Mouse (Mus musculus) kidney, embryonic 15.5 days (tissue): ENCODE measurements around the gene Tob2. TPM values are rescaled to one million over a fixed set of nuclear protein-coding genes. Genes with fewer than 3 reads are reported as not detected.

ENCODE experiments used
- ATAC-seq: fragments of 200-750 bp; cut with Nextera tagmentation; replicated peaks from 2 replicates; pipeline ENCODE4 v1.8.0; 2017; ENCODE audit warnings: moderate TSS enrichment; ENCODE audit not compliant: low FRiP score
- H3K27ac ChIP-seq: fragments of 300-500 bp; sonication (generic); 2 replicates; pipeline ENCODE4 v1.5.1; 2015; ENCODE audit warnings: mild to moderate bottlenecking, inconsistent platforms
- H3K27me3 ChIP-seq: fragments of 300-500 bp; sonication (generic); 2 replicates; pipeline ENCODE4 v1.6.1; 2015; ENCODE audit warnings: inconsistent platforms
- H3K36me3 ChIP-seq: fragments of 300-500 bp; sonication (generic); 2 replicates; pipeline ENCODE4 v1.6.1; 2015; ENCODE audit warnings: inconsistent platforms
- H3K4me1 ChIP-seq: fragments of 300-500 bp; sonication (generic); 2 replicates; pipeline ENCODE4 v1.6.1; 2015; ENCODE audit warnings: inconsistent platforms
- H3K4me2 ChIP-seq: fragments of 300-500 bp; sonication (generic); 2 replicates; pipeline ENCODE4 v1.6.1; 2015; ENCODE audit warnings: moderate library complexity, mild to moderate bottlenecking, inconsistent platforms
- H3K4me3 ChIP-seq: fragments of 300-500 bp; sonication (generic); replicated peaks from 2 replicates; pipeline ENCODE4 v1.5.1; 2015; ENCODE audit warnings: mild to moderate bottlenecking, inconsistent platforms
- H3K9ac ChIP-seq: fragments of 300-500 bp; sonication (generic); 2 replicates; pipeline ENCODE4 v1.6.1; 2015; ENCODE audit warnings: mild to moderate bottlenecking, inconsistent platforms
- H3K9me3 ChIP-seq: fragments of 300-500 bp; sonication (generic); replicated peaks from 2 replicates; pipeline ENCODE4 v1.6.1; 2016; ENCODE audit warnings: inconsistent platforms
- WGBS: fragments of 180-500 bp; shearing (Covaris S2); methylation state at CpG from one replicate; pipeline ENCODE4 v1.1.7; 2015; ENCODE audit warnings: mixed read lengths; 5-methylcytosine and 5-hydroxymethylcytosine counted together
- polyA plus RNA-seq: library from polyadenylated mRNA; unstranded; fragments of >200 nt; fragmentation: Nextera tagmentation; extraction: Ambion mirVana; gene quantifications from 2 replicates; pipeline ENCODE4 v1.2.1, GENCODE M21; 2015

Tob2 gene
- polyA plus RNA-seq, 1 experiment from 2014 or later = 28.2 TPM

- peaks cover 39% of the 10 kb centered on the region for H3K4me1 ChIP-seq
- no peaks in the 10 kb centered on the region for H3K27me3 ChIP-seq
- peak overlapping the region; percentile 88 for H3K4me2 ChIP-seq
- H3K9ac ChIP-seq = peak overlapping the region; percentile 87
- peak overlapping the region; percentile 69 for H3K4me3 ChIP-seq
- H3K36me3 ChIP-seq = peaks cover 17% of the 10 kb centered on the region
- peak; percentile 19 for ATAC-seq
- under 1% methylated on average over 33 of the region's 33 CpGs for WGBS
- peak overlapping the region; percentile 99 for H3K27ac ChIP-seq
- no peaks in the 10 kb centered on the region for H3K9me3 ChIP-seq
Observed at GRCm38 (mm10) chr15:81857724-81858116, 876 bp downstream of the Tob2 start.

GRCm38 (mm10) chr15:81856938-81857723, 1.5 kb downstream of the Tob2 start:
- H3K4me1 ChIP-seq = peaks cover 39% of the 10 kb centered on the region
- no peak for ATAC-seq
- peaks cover 23% of the 10 kb centered on the region for H3K36me3 ChIP-seq
- H3K9ac ChIP-seq = peak overlapping the region; percentile 87
- under 1% methylated on average over 14 of the region's 14 CpGs for WGBS
- H3K4me3 ChIP-seq = peak overlapping the region; percentile 69
- peak overlapping the region; percentile 99 for H3K27ac ChIP-seq
- H3K27me3 ChIP-seq = no peaks in the 10 kb centered on the region
- H3K4me2 ChIP-seq = peak overlapping the region; percentile 88
- no peaks in the 10 kb centered on the region for H3K9me3 ChIP-seq

- Histone ChIP-seq H3K4me2 (peak overlapping the region; percentile 88), H3K4me1 (peaks cover 39% of the 10 kb centered on the region), H3K36me3 (peaks cover 32% of the 10 kb centered on the region), H3K9ac (peak overlapping the region; percentile 87), H3K27me3 (no peaks in the 10 kb centered on the region), H3K9me3 (no peaks in the 10 kb centered on the region), H3K4me3 (peak overlapping the region; percentile 69), H3K27ac (peak overlapping the region; percentile 99)
- under 1% methylated on average over 28 of the region's 28 CpGs for WGBS
- ATAC-seq = peak; percentile 89
Observed at GRCm38 (mm10) chr15:81856030-81856790, 2.4 kb downstream of the Tob2 start.

- Histone ChIP-seq H3K4me1 (peaks cover 23% of the 10 kb centered on the region), H3K27me3 (no peaks in the 10 kb centered on the region), H3K9me3 (no peaks in the 10 kb centered on the region), H3K36me3 (peaks cover 57% of the 10 kb centered on the region), H3K9ac (no peak overlapping the region), H3K4me2 (no peak overlapping the region), H3K4me3 (no peak overlapping the region), H3K27ac (no peak overlapping the region)
- WGBS = 80% methylated on average over 7 of the region's 7 CpGs
- ATAC-seq = no peak
Observed at GRCm38 (mm10) chr15:81853081-81853480, 5.5 kb downstream of the Tob2 start.

GRCm38 (mm10) chr15:81852411-81853000, 6.1 kb downstream of the Tob2 start:
- H3K4me3 ChIP-seq = no peak overlapping the region
- H3K9ac ChIP-seq = no peak overlapping the region
- H3K27me3 ChIP-seq = no peaks in the 10 kb centered on the region
- H3K36me3 ChIP-seq = peaks cover 63% of the 10 kb centered on the region
- no peak overlapping the region for H3K27ac ChIP-seq
- H3K9me3 ChIP-seq = no peaks in the 10 kb centered on the region
- ATAC-seq = no peak
- 83% methylated on average over 9 of the region's 9 CpGs for WGBS
- H3K4me2 ChIP-seq = no peak overlapping the region
- peaks cover 23% of the 10 kb centered on the region for H3K4me1 ChIP-seq

GRCm38 (mm10) chr15:81851375-81851774, 7.2 kb downstream of the Tob2 start:
- Histone ChIP-seq H3K36me3 (peaks cover 73% of the 10 kb centered on the region), H3K9ac (no peak overlapping the region), H3K9me3 (no peaks in the 10 kb centered on the region), H3K27ac (no peak overlapping the region), H3K4me2 (no peak overlapping the region), H3K27me3 (no peaks in the 10 kb centered on the region), H3K4me3 (no peak overlapping the region), H3K4me1 (peaks cover 27% of the 10 kb centered on the region)
- WGBS = 94% methylated on average over 15 of the region's 15 CpGs
- ATAC-seq = no peak

GRCm38 (mm10) chr15:81850718-81851117, 7.9 kb downstream of the Tob2 start:
- Histone ChIP-seq H3K4me2 (no peak overlapping the region), H3K4me3 (no peak overlapping the region), H3K9ac (no peak overlapping the region), H3K27me3 (no peaks in the 10 kb centered on the region), H3K9me3 (no peaks in the 10 kb centered on the region), H3K4me1 (peaks cover 30% of the 10 kb centered on the region), H3K27ac (no peak overlapping the region), H3K36me3 (peaks cover 73% of the 10 kb centered on the region)
- ATAC-seq = no peak
- 81% methylated on average over 14 of the region's 14 CpGs for WGBS

GRCm38 (mm10) chr15:81849104-81849503, 9.5 kb downstream of the Tob2 start:
- H3K9ac ChIP-seq = no peak overlapping the region
- H3K4me2 ChIP-seq = no peak overlapping the region
- peaks cover 67% of the 10 kb centered on the region for H3K36me3 ChIP-seq
- H3K4me3 ChIP-seq = no peak overlapping the region
- H3K4me1 ChIP-seq = peaks cover 31% of the 10 kb centered on the region
- 85% methylated on average over 9 of the region's 9 CpGs for WGBS
- H3K27ac ChIP-seq = no peak overlapping the region
- H3K9me3 ChIP-seq = no peaks in the 10 kb centered on the region
- no peaks in the 10 kb centered on the region for H3K27me3 ChIP-seq
- ATAC-seq = no peak

- H3K27me3 ChIP-seq = no peaks in the 10 kb centered on the region
- no peak overlapping the region for H3K4me3 ChIP-seq
- H3K9ac ChIP-seq = no peak overlapping the region
- no peak overlapping the region for H3K4me2 ChIP-seq
- ATAC-seq = no peak
- H3K36me3 ChIP-seq = peaks cover 59% of the 10 kb centered on the region
- no peaks in the 10 kb centered on the region for H3K9me3 ChIP-seq
- no peak overlapping the region for H3K27ac ChIP-seq
- H3K4me1 ChIP-seq = peaks cover 23% of the 10 kb centered on the region
- 53% methylated on average over 7 of the region's 7 CpGs for WGBS
Observed at GRCm38 (mm10) chr15:81848301-81848700, 10.3 kb downstream of the Tob2 start.

GRCm38 (mm10) chr15:81847861-81848260, 10.7 kb downstream of the Tob2 start:
- H3K4me3 ChIP-seq = no peak overlapping the region

GRCm38 (mm10) chr15:81847161-81847560, 11.4 kb downstream of the Tob2 start:
- Histone ChIP-seq H3K27ac (no peak overlapping the region), H3K27me3 (no peaks in the 10 kb centered on the region), H3K9ac (no peak overlapping the region), H3K36me3 (peaks cover 51% of the 10 kb centered on the region), H3K4me2 (no peak overlapping the region), H3K4me1 (peaks cover 23% of the 10 kb centered on the region), H3K4me3 (no peak overlapping the region), H3K9me3 (no peaks in the 10 kb centered on the region)
- WGBS = 93% methylated on average over 4 of the region's 4 CpGs
- ATAC-seq = no peak

More at GRCm38 (mm10) chr15:81847861-81848260, 10.7 kb downstream of the Tob2 start:
- no peaks in the 10 kb centered on the region for H3K27me3 ChIP-seq
- no peak overlapping the region for H3K9ac ChIP-seq
- H3K4me1 ChIP-seq = peaks cover 23% of the 10 kb centered on the region
- no peak overlapping the region for H3K4me2 ChIP-seq
- H3K36me3 ChIP-seq = peaks cover 58% of the 10 kb centered on the region
- 88% methylated on average over 5 of the region's 5 CpGs for WGBS
- H3K27ac ChIP-seq = no peak overlapping the region
- ATAC-seq = no peak
- H3K9me3 ChIP-seq = no peaks in the 10 kb centered on the region

- H3K4me1 ChIP-seq = peaks cover 23% of the 10 kb centered on the region
- no peak for ATAC-seq
- H3K4me3 ChIP-seq = no peak overlapping the region
- H3K27ac ChIP-seq = no peak overlapping the region
- no peak overlapping the region for H3K4me2 ChIP-seq
- WGBS = 84% methylated on average over 9 of the region's 9 CpGs
- peaks cover 47% of the 10 kb centered on the region for H3K36me3 ChIP-seq
- no peaks in the 10 kb centered on the region for H3K27me3 ChIP-seq
- no peak overlapping the region for H3K9ac ChIP-seq
- no peaks in the 10 kb centered on the region for H3K9me3 ChIP-seq
Observed at GRCm38 (mm10) chr15:81846755-81847154, 11.8 kb downstream of the Tob2 start.
